Mouse (Mus musculus): ENCODE data around the gene Pikfyve. TPM values are rescaled to one million over a fixed set of nuclear protein-coding genes. Genes with fewer than 3 reads are reported as not detected.
A peak's percentile ranks its signal among the peaks of the same experiment; 100 is the strongest.

Pikfyve gene
- total RNA-seq (2021) (10 to 100 TPM in 1 of 2 experiments, 1 to 10 TPM in 1; 9.6 to 10.3 TPM), polyA plus RNA-seq (2012; rRNA removed) (2.5 and 4.2 TPM in 2 replicates)
- long read RNA-seq: 0 reads

- Histone ChIP-seq H3K27me3 (ENCODE audit: control insufficient read depth, insufficient read depth, low read length) (no peaks in the 10 kb centered on the region), H3K9ac (ENCODE audit: low read depth, low read length) (peak within 1 kb of the TSS; percentile 93), H3K4me1 (ENCODE audit: control insufficient read depth, insufficient read depth, low read length) (no peaks in the 10 kb centered on the region), H3K36me3 (ENCODE audit: control insufficient read depth, insufficient read depth, low read length) (no peaks in the 10 kb centered on the region), H3K79me2 (replicated peaks; ENCODE audit: control insufficient read depth, insufficient read depth, low read length) (0 out of 2 replicates have a peak, but pooled peaks cover 1% of the 10 kb centered on the region), H3K4me3 (peak within 1 kb of the TSS; percentile 91), H3K27ac (peak within 1 kb of the TSS; percentile 74)
- peak; percentile 97 for DNase-seq
- WGBS: 1% methylated on average over 61 of the region's 71 CpGs
- intact Hi-C loops (cut with DNase I): loop anchor here (10.0 kb wide), 1 partner anchor 452 kb away; the partner anchor contains the start of gene Fzd5
- peak; percentile 88 for TF ChIP-seq POLR2A (IDR thresholded peaks at IDR 0.05; ENCODE audit: insufficient read depth, low read depth, low read length)
- peak; percentile 56 for TF ChIP-seq CTCF (IDR thresholded peaks at IDR 0.05)
- TF ChIP-seq EP300 (IDR thresholded peaks at IDR 0.05; ENCODE audit: insufficient read depth, low read depth, low read length): peak; percentile 85; the same call in 1 of the 2 replicates
These were observed at the start of gene Pikfyve, which contains the start of gene Idh1 for GRCm38 (mm10) chr1:65186287-65187073. Gene Pikfyve (plus strand): TSS chr1:65186683. Gene Idh1 (minus strand): TSS chr1:65186500.

GRCm38 (mm10) chr1:65137560-65137959, 48.9 kb upstream of the Pikfyve start:
- Histone ChIP-seq H3K27me3 (ENCODE audit: control insufficient read depth, insufficient read depth, low read length) (no peaks in the 10 kb centered on the region), H3K4me1 (ENCODE audit: control insufficient read depth, insufficient read depth, low read length) (no peaks in the 10 kb centered on the region), H3K27ac (no peak overlapping the region), H3K9ac (ENCODE audit: low read depth, low read length) (no peak overlapping the region), H3K79me2 (replicated peaks; ENCODE audit: control insufficient read depth, insufficient read depth, low read length) (no peaks in the 10 kb centered on the region), H3K4me3 (no peak overlapping the region), H3K36me3 (ENCODE audit: control insufficient read depth, insufficient read depth, low read length) (no peaks in the 10 kb centered on the region)
- no peak for DNase-seq
- intact Hi-C loops (cut with DNase I): no loop called here
- TF ChIP-seq POLR2A (IDR thresholded peaks at IDR 0.05; ENCODE audit: insufficient read depth, low read depth, low read length) (no peak), EP300 (IDR thresholded peaks at IDR 0.05; ENCODE audit: insufficient read depth, low read depth, low read length) (no peak), CTCF (IDR thresholded peaks at IDR 0.05) (no peak)
- 79% methylated on average over 6 of the region's 6 CpGs for WGBS

GRCm38 (mm10) chr1:65144783-65145182, 41.7 kb upstream of the Pikfyve start:
- DNase-seq: no peak
- H3K79me2 ChIP-seq (replicated peaks; ENCODE audit: control insufficient read depth, insufficient read depth, low read length): no peaks in the 10 kb centered on the region
- no peak overlapping the region for H3K4me3 ChIP-seq
- TF ChIP-seq CTCF (IDR thresholded peaks at IDR 0.05) (no peak), POLR2A (IDR thresholded peaks at IDR 0.05; ENCODE audit: insufficient read depth, low read depth, low read length) (no peak), EP300 (IDR thresholded peaks at IDR 0.05; ENCODE audit: insufficient read depth, low read depth, low read length) (no peak)
- 90% methylated on average over 2 of the region's 2 CpGs for WGBS
- H3K9ac ChIP-seq (ENCODE audit: low read depth, low read length): no peak overlapping the region
- intact Hi-C loops (cut with DNase I): no loop called here
- no peaks in the 10 kb centered on the region for H3K27me3 ChIP-seq (ENCODE audit: control insufficient read depth, insufficient read depth, low read length)
- H3K36me3 ChIP-seq (ENCODE audit: control insufficient read depth, insufficient read depth, low read length): no peaks in the 10 kb centered on the region
- H3K27ac ChIP-seq: no peak overlapping the region
- no peaks in the 10 kb centered on the region for H3K4me1 ChIP-seq (ENCODE audit: control insufficient read depth, insufficient read depth, low read length)

GRCm38 (mm10) chr1:65146601-65147000, 39.9 kb upstream of the Pikfyve start:
- Histone ChIP-seq H3K9ac (ENCODE audit: low read depth, low read length) (no peak overlapping the region), H3K4me3 (no peak overlapping the region), H3K79me2 (replicated peaks; ENCODE audit: control insufficient read depth, insufficient read depth, low read length) (no peaks in the 10 kb centered on the region), H3K27me3 (ENCODE audit: control insufficient read depth, insufficient read depth, low read length) (no peaks in the 10 kb centered on the region), H3K36me3 (ENCODE audit: control insufficient read depth, insufficient read depth, low read length) (no peaks in the 10 kb centered on the region), H3K27ac (no peak overlapping the region), H3K4me1 (ENCODE audit: control insufficient read depth, insufficient read depth, low read length) (no peaks in the 10 kb centered on the region)
- intact Hi-C loops (cut with DNase I): no loop called here
- TF ChIP-seq POLR2A (IDR thresholded peaks at IDR 0.05; ENCODE audit: insufficient read depth, low read depth, low read length): no peak
- no peak for TF ChIP-seq CTCF (IDR thresholded peaks at IDR 0.05)
- TF ChIP-seq EP300 (IDR thresholded peaks at IDR 0.05; ENCODE audit: insufficient read depth, low read depth, low read length): no peak
- DNase-seq: no peak
- 25% methylated on average over 2 of the region's 2 CpGs for WGBS

GRCm38 (mm10) chr1:65147326-65147725, 39.2 kb upstream of the Pikfyve start:
- WGBS: 88% methylated on average over 5 of the region's 5 CpGs
- Histone ChIP-seq H3K27ac (no peak overlapping the region), H3K4me3 (no peak overlapping the region), H3K36me3 (ENCODE audit: control insufficient read depth, insufficient read depth, low read length) (no peaks in the 10 kb centered on the region), H3K4me1 (ENCODE audit: control insufficient read depth, insufficient read depth, low read length) (no peaks in the 10 kb centered on the region), H3K9ac (ENCODE audit: low read depth, low read length) (no peak overlapping the region), H3K79me2 (replicated peaks; ENCODE audit: control insufficient read depth, insufficient read depth, low read length) (no peaks in the 10 kb centered on the region), H3K27me3 (ENCODE audit: control insufficient read depth, insufficient read depth, low read length) (no peaks in the 10 kb centered on the region)
- DNase-seq: no peak
- TF ChIP-seq EP300 (IDR thresholded peaks at IDR 0.05; ENCODE audit: insufficient read depth, low read depth, low read length) (no peak), POLR2A (IDR thresholded peaks at IDR 0.05; ENCODE audit: insufficient read depth, low read depth, low read length) (no peak), CTCF (IDR thresholded peaks at IDR 0.05) (no peak)
- intact Hi-C loops (cut with DNase I): no loop called here

- intact Hi-C loops (cut with DNase I): no loop called here
These were observed 38.5 kb upstream of the Pikfyve start for GRCm38 (mm10) chr1:65147971-65148370.

More at GRCm38 (mm10) chr1:65147971-65148370, 38.5 kb upstream of the Pikfyve start:
- no peaks in the 10 kb centered on the region for H3K36me3 ChIP-seq (ENCODE audit: control insufficient read depth, insufficient read depth, low read length)
- H3K4me1 ChIP-seq (ENCODE audit: control insufficient read depth, insufficient read depth, low read length): no peaks in the 10 kb centered on the region
- no peak overlapping the region for H3K9ac ChIP-seq (ENCODE audit: low read depth, low read length)
- no peaks in the 10 kb centered on the region for H3K79me2 ChIP-seq (replicated peaks; ENCODE audit: control insufficient read depth, insufficient read depth, low read length)
- no peak for DNase-seq
- H3K4me3 ChIP-seq: no peak overlapping the region
- no peaks in the 10 kb centered on the region for H3K27me3 ChIP-seq (ENCODE audit: control insufficient read depth, insufficient read depth, low read length)
- 51% methylated on average over 3 of the region's 3 CpGs for WGBS
- TF ChIP-seq POLR2A (IDR thresholded peaks at IDR 0.05; ENCODE audit: insufficient read depth, low read depth, low read length): no peak
- TF ChIP-seq CTCF (IDR thresholded peaks at IDR 0.05): no peak
- TF ChIP-seq EP300 (IDR thresholded peaks at IDR 0.05; ENCODE audit: insufficient read depth, low read depth, low read length): no peak
- H3K27ac ChIP-seq: no peak overlapping the region
